Mouse (Mus musculus) heart, postnatal 14 days (tissue): ENCODE results near the gene Nvl. TPM values are rescaled to one million over a fixed set of nuclear protein-coding genes. Genes with fewer than 3 reads are reported as not detected.
A peak's percentile ranks its signal among the peaks of the same experiment; 100 is the strongest.

Source experiments
- DNase-seq, 2 experiments: peaks; one replicate each; pipeline ENCODE4 v3.0.0; 2021 to 2022
- intact Hi-C: fragments of 180-260 bp; cut with DNase I; formaldehyde crosslinking; loops from one replicate; pipeline ENCODE4 v1.15.1; 2025
- long read RNA-seq, 2 experiments: library from polyadenylated mRNA; stranded (forward); transcript quantifications; one replicate each; pipeline ENCODE4 v2.0.0; 2021
- total RNA-seq, 2 experiments: library from RNA; stranded (reverse); gene quantifications; 2 replicates each; pipeline ENCODE4 v1.2.3; 2021

The Nvl gene
- total RNA-seq = 1 to 10 TPM; 9.7 TPM
- long read RNA-seq, experiment 1, full-length matches to known transcripts = 10 of 19 reads
- long read RNA-seq, experiment 1, partial matches to known transcripts = 3 of 19 reads
- long read RNA-seq, experiment 1, other reads (novel, unspliced or antisense) = 6 of 19 reads
- long read RNA-seq, experiment 2, full-length matches to known transcripts = 14 of 19 reads
- long read RNA-seq, experiment 2, partial matches to known transcripts = 1 of 19 reads
- long read RNA-seq, experiment 2, other reads (novel, unspliced or antisense) = 4 of 19 reads

- intact Hi-C loops = no loop called here
Observed at GRCm38 (mm10) chr1:181143950-181144836, at the start of gene Nvl, which contains the start of gene Cnih4. Gene Nvl (minus strand): TSS chr1:181144204. Gene Cnih4 (plus strand): TSS chr1:181144693.

GRCm38 (mm10) chr1:181188925-181189324 is 44.9 kb upstream of the Nvl start:
- intact Hi-C loops = no loop called here
- DNase-seq = no peak

More at GRCm38 (mm10) chr1:181143950-181144836, at the start of gene Nvl, which contains the start of gene Cnih4:
- peak; percentile 93 to 95 for DNase-seq

GRCm38 (mm10) chr1:181170210-181170609 is 26.2 kb upstream of the Nvl start:
- DNase-seq = no peak
- intact Hi-C loops = no loop called here

GRCm38 (mm10) chr1:181168377-181168776 is 24.4 kb upstream of the Nvl start:
- intact Hi-C loops = no loop called here
- no peak for DNase-seq

- DNase-seq = no peak
- intact Hi-C loops = no loop called here
Observed at GRCm38 (mm10) chr1:181167816-181168215, 23.8 kb upstream of the Nvl start.

GRCm38 (mm10) chr1:181151541-181151940 is 7.5 kb upstream of the Nvl start:
- no peak for DNase-seq
- intact Hi-C loops = no loop called here

GRCm38 (mm10) chr1:181150827-181151534 is 7.0 kb upstream of the Nvl start:
- peak; percentile 91 to 93 for DNase-seq
- intact Hi-C loops = no loop called here

GRCm38 (mm10) chr1:181150431-181150826 is 6.4 kb upstream of the Nvl start:
- intact Hi-C loops = no loop called here
- DNase-seq = no peak

GRCm38 (mm10) chr1:181149373-181150017 is 5.5 kb upstream of the Nvl start:
- no peak for DNase-seq
- intact Hi-C loops = no loop called here

GRCm38 (mm10) chr1:181148540-181148939 is 4.5 kb upstream of the Nvl start:
- DNase-seq = no peak
- intact Hi-C loops = no loop called here

- no peak for DNase-seq
- intact Hi-C loops = no loop called here
Observed at GRCm38 (mm10) chr1:181146187-181146586, 2.2 kb upstream of the Nvl start.

GRCm38 (mm10) chr1:181144966-181145365 is 962 bp upstream of the Nvl start:
- intact Hi-C loops = no loop called here
- DNase-seq = no peak

GRCm38 (mm10) chr1:181143609-181143949 is 425 bp downstream of the Nvl start:
- intact Hi-C loops = no loop called here
- DNase-seq = no peak

GRCm38 (mm10) chr1:181138730-181139129 is 5.3 kb downstream of the Nvl start:
- DNase-seq = no peak
- intact Hi-C loops = no loop called here

GRCm38 (mm10) chr1:181131915-181132314 is 12.1 kb downstream of the Nvl start:
- intact Hi-C loops = no loop called here
- no peak for DNase-seq

- intact Hi-C loops = no loop called here
- no peak for DNase-seq
Observed at GRCm38 (mm10) chr1:181126766-181127165, 17.2 kb downstream of the Nvl start.

- intact Hi-C loops = no loop called here
- no peak for DNase-seq
Observed at GRCm38 (mm10) chr1:181125916-181126315, 18.1 kb downstream of the Nvl start.

- no peak for DNase-seq
- intact Hi-C loops = no loop called here
Observed at GRCm38 (mm10) chr1:181124145-181124544, 19.9 kb downstream of the Nvl start.

GRCm38 (mm10) chr1:181117112-181117511 is 26.9 kb downstream of the Nvl start:
- no peak for DNase-seq
- intact Hi-C loops = no loop called here

- no peak for DNase-seq
- intact Hi-C loops = no loop called here
Observed at GRCm38 (mm10) chr1:181090048-181090447, 54.0 kb downstream of the Nvl start.

GRCm38 (mm10) chr1:181084021-181084420 is 60.0 kb downstream of the Nvl start:
- DNase-seq = peak in 1 of 2 experiments; percentile 10

More at GRCm38 (mm10) chr1:181084021-181084420, 60.0 kb downstream of the Nvl start:
- intact Hi-C loops = no loop called here
